Mouse (Mus musculus) testis, postnatal 10 days (tissue): ENCODE data around the gene Tbc1d10a.
A peak's percentile ranks its signal among the peaks of the same experiment; 100 is the strongest.

ENCODE experiments used
- DNase-seq: peaks from one replicate; pipeline ENCODE4 v3.0.0; 2021; ENCODE audit warnings: low spot score

The Tbc1d10a gene

DNA sequence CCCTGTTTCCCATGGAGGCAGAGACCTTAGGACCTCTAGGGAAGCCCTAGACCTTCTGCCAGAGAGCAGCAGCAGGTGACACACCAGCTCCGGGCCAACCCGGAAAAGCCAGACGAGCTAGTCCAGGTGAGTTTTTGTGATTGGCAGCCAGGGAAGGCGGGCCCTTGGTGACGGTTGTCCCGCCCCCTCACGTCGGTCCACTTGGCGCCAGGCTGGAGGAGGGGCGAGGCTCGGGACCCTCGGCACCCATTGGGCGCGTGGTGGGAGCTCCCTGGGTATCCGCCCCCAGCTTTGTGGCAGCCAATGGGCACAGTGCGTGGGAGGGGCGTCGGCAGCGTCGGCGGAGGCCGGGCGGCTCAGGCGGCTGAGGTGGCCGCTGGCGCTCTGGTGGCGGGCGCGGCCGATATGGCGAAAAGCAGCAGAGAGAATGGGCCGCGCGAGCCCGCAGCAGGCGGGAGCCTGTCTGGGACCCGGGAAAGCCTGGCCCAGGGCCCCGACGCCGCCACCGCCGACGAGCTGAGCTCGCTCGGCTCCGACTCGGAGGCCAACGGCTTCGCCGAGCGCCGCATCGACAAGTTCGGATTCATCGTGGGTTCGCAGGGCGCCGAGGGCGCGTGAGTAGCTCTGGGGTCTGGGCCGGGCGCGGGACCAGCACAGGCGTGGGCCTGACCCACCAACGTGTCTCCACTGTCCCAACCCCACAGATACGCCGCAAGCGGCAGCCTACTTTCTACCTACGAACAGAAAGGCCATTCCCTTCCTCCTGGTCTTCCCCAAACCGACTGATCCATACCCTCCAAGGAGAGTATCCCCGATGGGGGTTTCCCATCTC, at the start of gene Tbc1d10a:
Tbc1d10a (plus strand) TSS at position 304 of the 832 bp plus-strand sequence.
- peak; percentile 99 for DNase-seq

DNA sequence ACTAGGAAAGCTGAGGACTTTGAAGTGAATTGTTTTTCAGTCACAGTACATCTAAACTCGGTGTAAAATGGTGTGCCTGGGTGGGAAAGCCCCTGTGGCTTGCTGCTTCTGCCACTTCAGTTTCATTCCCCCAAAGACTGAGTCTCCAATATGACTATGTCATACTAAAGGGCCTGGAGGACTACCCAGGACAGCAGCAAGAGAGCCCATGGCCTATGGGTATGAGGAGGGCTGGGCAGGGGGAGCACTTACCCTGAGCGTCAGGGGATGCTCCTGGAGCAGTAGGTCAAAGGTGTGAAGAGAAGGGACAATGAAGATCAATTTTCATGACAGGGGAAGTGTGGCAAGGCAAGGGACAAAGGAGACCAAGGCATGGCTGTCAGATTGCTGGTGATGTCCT, 47.6 kb upstream of the Tbc1d10a start:
- no peak for DNase-seq

DNA sequence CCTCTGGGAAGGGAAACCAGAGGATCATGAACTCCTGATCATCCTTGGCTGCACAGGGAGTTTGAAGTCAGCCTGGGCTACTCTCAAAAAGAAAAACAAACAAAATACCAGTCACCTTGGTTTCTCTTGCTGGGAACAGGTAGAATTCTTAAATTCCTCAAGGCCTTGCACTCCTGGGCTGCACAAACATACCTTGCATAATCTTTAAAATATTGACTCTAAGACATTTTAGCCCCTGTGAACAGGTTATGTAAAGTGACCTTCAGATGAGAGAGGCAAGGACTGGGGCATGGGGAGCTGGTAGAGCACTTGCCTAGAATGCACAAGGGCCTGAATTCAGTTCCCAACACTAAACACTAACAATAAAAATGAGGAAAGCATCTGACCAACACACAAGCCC, 45.1 kb upstream of the Tbc1d10a start:
- DNase-seq, result no peak

DNA sequence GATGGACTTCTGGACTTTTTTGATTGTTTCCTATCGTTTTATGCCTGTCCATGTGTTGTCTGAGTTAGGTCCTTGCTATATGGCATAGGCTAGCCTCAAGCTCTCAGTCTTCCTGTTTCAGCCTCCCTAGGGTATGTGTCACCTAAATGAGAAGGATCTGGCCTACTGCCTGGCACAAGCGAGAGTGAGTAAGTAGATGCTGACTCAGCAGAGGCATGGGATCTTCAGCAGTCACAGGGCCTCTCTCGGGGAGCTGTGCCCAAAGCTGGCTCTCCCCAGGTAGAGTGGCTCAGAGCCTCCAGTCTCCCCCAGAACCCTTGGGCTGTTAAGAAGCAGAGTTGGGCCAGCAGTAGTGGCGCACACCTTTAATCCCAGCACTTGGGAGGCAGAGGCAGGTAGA, 44.2 kb upstream of the Tbc1d10a start:
- DNase-seq, result no peak

DNA sequence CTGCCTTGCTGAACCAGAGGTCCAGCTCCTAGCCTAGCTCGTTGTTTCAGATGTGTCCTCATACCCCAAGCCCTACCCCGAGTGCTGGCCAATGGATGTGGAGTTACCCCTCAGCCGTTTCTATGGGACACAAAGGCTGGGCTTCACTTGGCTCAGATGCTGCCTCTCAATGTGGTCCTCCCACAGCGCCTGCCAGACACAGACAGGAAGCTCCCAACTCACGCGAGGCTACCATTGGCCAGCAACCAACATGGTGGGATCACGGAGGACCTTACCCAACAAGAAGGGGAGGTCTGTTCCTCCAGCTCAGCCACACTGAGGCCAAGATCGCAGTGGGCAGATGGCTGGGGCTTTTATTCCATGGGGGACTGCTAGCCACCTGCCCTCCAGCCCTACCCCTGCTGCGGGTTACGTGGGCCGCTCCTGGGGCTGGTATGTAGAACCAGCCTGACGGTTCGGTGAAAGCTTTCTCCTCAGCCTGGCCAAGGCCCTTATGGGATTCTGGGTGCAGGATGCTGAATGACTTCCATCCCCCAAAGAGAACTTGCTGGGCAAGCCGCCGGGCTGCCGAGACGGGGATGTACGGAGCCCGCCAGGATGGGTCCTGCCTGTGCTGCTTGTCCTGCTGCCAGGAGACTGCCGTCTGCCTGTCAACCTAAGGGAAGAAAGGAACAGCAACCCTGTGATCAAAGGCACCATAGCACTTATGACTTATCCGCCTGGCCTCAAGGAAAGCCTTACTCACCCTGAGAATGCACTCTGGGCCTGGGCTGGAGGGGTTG, 43.1 kb upstream of the Tbc1d10a start:
- DNase-seq, result no peak

DNA sequence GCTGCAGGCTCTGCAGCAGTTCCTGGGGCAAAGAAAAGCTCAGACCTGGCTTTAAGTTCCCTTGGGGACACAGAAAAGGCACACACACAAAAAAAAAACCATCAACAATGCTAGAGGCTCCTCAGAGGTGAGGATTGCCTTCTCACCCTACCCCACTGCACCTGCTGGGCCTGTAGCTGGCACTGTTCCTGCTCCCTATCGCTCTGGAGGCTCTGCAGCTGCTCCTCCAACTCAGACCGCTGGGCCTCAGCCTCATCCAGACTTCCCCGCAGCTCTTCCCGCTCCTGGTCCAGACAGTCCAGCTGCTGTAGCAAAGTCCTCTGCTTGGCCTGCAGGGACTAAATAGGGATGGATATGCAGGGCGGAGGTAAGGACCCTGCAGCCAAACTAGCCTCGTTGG, 40.2 kb upstream of the Tbc1d10a start:
- no peak for DNase-seq

DNA sequence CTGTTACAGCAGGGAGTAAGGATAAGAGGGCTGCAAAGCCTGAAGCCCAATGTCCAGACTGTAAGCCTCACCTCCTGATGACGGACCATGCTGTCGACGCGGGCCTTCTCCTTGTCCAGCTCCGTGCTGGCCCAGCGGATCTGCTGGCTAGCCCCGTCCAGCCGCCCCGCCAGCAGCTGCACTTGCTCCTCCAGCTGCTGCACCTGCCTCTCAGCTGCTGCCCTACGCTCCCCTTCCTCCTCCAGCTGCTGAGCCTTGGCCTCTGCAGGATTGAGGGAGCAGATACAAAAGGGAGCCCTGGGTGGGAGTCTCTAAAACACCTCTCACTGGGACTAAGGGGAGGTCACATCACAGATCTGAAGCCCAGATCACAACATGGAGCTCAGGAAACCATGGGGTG, 39.5 kb upstream of the Tbc1d10a start:
- no peak for DNase-seq

DNA sequence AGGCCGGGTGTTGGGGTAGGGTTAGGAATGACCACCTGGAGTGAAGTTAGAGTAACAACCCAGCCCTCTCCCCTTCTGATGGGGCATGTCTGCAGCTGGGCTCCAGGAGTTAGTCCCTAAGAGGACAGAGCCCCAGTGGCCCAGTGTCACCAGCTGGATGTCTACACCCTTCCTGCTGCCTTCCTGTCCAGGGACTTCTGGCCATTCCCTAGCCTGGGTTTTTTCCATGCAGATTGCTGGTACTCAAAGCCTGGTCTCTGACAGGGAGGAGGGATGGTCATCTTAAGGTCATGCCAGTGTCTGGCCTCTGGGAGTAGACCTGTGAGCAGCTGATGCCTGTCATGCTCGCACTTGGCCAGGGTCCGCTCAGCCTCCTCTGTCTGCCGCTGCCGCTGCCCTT, 38.5 kb upstream of the Tbc1d10a start:
- DNase-seq, result no peak

DNA sequence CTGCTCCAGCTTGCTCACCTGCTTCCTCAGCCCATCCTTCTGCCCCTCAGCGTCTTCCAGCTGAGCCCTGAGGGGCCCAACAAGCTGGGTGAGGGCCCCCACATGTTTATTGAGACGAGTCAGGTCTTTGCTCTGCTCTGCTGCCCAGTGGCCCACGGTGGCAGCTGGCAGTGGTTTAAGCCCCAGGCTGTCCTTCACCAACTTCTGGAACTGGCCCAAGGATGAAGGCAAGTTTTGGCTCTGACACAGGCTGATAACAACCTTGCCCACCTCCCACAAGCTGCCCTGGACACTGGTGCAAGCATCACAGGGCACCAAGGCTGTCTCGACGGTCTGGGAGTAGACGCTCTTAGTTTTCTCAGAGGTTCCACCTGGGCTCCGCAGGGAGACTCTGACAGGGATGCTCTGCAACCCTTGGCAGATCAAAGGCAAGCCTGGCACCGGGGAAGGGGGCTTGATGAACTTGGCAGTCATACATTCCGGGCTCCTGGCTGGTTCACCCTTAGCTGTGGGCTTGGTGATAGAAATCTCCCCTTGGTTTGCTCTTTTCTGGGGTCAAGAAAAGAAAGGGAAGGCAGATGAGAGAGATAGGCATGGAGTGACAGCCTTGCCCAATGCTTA, 37.9 kb upstream of the Tbc1d10a start:
- DNase-seq, result no peak

DNA sequence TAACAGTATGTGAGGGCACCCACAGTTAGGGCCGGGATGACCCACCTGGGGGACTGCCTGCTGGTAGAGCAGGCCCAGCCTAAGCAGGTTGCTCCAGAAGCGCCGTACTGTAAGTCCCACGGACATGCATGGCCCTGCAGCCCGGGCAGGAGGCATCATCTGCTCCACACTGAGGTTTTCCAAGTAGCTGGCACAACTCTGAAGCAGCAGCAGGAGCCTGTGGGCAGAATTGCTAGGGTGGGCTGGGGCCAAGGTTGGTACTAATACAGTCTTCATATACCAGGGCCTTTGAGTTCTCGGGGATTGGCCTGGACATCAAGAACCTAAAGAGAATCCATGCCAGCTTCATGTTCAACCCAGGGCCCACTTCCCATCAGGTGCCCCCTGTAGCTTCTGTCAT, 36.7 kb upstream of the Tbc1d10a start:
- no peak for DNase-seq

DNA sequence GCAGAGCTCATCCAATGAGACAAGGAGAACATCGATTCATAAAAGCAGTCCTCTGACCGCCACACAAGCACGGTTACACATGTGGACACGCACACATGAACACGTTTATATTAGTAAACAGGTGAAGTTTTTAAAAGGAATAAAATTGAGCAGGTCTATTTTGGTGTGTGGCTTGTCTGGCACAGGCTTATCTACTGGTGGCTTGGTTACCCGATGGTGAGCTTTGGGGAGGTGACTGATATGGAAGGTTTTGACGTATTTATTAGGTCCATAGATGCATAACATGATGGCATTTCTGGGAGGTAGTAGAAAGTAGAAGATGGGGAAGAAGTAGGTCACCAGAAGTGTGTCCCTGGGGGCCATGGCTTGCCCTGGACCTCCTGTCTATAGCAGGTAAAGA, 32.9 kb upstream of the Tbc1d10a start:
- DNase-seq, result no peak

DNA sequence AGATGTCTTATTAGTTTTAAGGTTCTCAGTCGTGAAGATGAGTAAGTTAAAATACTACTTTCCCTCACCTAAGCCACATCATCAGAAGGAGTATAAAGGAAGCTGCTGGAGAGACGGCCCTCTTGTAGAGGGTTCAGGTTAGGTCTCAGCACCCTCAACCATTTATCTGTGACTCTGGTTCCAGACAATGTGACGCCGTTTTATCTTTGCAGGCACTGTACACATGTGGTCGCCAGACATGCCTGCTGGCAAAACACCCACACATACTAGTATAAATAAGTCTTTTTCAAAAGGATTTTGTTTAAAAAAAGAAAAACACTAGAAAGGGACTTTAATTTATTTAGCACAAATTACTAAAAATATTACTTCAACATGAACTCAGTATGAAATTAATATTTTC, 30.9 kb upstream of the Tbc1d10a start:
- no peak for DNase-seq

DNA sequence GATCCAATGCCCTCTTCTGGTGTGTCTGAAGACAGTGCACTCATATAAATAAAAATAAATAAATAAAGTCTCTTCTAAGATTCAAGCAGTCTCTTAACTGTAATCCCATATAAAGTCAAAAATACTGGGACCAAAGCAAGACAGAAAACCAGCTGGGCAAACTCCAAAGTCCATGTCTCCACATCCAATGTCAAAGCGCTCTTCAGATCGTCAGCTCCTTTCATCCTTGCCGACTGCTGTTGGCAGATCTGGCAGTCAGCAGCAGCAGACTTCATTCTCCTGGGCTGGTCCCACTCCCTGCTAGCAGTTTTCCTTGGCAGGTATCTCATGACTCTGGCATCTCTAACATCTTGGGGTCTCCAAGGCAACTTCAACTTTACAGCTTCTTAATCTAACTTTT, 27.9 kb upstream of the Tbc1d10a start:
- DNase-seq, result no peak

DNA sequence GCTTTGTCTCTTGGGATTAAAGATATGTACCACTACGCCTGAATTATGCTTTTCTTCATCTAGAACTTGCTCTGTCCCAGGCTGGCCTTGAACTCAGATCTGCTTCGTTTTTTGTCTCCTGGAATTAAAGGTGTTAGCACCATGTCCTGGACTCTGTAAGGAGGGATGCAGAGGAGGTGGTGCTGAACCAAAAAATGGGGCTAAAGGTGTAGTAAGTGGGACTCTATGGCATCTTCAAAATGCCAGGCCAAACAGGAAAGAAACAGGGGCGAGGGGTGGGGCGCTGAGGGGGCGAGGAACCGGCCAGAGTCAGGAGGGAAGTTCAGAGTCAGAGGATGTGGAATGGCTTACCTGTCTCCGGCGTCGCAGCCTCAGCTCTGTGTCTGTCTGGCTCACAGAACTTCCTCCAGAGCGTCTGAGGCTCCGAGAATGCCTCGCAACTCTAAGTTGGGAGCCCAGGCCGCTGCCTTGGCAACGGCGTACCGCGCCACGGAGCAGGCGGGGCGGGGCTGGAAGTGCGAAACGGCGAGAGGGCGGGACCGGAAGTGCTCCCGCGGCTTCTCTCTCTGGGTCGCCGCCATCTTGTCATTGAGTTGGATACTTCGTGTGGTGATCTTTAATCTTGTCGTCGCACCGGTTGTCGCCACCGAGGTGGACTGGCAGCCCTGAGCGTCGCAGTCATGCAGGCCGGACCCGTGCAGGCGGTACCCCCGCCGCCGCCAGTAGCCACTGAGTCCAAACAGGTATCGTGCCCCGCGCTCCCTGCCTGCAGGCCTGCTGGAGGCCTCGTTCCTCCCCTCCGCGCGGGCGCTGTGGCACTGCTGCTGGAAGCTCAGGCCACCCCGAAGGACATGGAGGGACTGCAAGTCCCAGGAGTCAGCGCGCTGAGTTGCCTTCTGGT, 26.5 kb upstream of the Tbc1d10a start, which contains the start of the genes Ccdc157 and Sf3a1:
Ccdc157 (minus strand) TSS at position 486 of the 901 bp plus-strand sequence.
Sf3a1 (plus strand) TSS at position 543 of the 901 bp plus-strand sequence.
- peak; percentile 97 for DNase-seq

DNA sequence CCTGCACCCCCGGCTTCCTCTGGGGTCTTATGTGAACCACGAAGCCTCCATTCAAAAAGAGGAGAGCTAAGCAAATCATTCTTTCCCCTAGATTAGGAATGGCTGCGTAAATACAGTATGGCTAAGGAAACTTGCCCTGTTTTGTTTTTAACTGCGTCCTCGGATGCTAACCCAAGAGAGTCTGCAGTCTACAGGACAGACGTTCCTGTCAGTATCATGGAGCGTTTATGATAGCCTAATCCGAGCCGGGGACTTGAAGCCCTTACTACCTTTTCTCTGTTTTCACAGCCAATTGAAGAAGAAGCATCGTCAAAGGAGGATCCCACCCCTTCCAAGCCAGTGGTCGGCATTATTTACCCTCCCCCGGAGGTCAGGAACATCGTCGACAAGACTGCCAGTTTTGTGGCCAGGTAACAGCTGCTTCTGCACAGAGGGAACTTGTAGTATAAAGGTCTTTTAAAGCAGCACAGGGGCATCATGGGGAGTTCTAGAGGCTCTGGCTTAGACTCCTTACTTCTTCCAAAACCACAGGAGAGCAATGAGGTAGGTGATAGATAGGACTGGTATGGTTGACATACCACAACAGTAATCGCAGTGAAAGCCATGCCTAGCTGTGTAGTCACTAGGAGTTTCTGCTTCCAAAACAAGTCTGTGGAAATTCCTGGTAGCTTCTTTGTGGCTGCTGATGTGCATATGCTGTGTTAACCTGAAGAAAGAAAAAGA, 25.7 kb upstream of the Tbc1d10a start:
- DNase-seq, result no peak

DNA sequence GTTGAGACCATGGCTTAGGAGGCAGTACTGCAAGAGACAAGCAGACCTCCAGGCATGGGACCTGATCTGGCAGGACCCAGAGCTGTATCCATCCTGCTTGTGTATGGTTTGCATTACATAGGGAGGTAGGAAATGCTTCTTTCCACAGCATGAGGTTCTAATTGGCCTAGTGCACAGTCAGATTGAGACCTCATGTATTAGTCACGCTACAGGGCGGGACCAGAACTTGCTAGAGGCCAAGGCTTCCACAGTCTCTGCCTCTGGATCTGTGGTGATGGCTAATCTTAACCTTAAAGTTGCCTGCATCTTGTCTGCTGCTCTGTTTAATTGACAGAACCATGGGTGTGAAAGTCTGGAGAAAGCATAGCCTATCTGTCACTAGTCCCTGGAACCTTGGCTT, 21.9 kb upstream of the Tbc1d10a start:
- no peak for DNase-seq

DNA sequence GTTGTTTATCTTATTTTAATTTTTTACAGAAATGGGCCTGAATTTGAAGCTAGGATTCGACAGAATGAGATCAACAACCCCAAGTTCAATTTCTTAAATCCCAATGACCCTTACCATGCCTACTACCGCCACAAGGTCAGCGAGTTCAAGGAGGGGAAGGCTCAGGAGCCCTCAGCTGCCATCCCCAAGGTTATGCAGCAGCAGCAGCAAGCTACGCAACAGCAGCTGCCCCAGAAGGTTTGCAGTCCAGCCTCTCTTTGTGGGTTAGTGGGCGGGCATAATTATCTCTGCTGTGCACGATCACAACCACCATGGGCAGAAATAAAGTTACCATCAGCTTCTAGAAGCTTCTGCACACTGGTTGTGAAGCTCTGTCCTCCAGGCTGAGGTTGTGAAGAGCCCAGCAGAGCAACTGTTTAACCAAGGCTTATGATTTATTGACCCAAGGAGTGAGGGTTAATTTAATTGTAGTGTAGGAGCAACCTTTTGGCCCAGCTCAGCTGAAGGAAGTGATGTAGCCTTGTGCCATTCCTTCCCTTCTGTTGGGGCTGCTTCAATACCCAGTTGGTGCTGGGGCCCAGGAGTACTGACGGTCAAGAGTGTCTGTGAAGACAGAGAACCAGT, 20.0 kb upstream of the Tbc1d10a start:
- DNase-seq, result no peak

DNA sequence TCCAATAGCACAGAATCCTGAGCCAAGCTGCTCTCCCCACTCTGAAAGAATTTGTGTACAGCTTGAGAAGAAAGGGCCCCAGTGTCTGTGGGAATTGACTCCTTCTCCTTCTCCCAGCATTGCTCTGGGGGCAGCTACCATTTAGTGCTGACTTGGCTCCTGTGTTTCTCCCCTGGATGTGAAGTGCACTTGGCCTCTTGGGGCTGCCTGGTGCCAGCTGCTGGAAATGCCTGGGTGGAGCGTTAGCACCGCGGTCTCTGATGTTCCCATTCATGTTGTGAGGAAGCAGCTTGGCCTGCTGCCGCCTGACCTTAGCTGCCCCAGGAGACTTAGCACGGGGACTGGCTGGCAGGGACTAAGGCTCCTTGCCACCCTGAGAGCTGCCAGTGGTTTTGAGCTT, 12.0 kb upstream of the Tbc1d10a start:
- no peak for DNase-seq

DNA sequence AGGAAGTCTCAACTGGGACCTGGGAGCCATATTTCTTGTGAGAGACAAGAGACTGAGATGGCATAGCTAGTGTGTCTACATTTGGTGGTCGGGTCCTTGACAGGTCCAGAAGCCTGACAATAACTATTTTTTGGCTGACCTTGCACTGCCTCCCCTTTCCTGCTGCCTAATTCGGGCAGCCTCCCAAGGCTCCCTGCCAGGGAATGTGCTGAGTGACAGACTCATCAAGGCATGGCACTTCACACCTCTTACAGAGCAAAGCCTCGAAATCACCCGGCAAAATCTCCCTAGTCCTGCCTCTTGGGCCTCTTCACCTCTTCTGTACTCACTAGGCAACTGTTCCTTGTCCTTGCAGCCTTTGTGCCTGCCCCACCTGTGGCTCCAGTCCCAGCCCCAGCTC, 8.9 kb upstream of the Tbc1d10a start:
- DNase-seq, result no peak

DNA sequence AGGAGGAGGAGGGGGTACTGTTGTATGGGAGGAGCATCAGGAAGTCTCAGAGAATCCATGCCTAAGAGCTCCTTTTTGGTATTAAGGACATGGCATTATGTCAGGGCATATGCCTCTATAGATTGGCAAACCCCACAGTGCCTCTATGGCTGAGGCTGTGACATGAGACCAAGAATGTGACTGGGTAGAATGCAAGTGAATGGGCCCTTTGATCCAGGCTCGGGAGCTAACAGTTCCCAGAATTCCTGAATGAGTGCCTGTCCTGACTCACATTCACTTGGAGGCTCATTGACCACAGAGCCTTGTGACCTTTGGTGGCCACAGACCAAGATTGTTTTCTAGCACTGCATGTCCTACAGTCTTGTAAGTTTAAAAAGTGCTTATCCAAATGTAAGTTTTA, 4.5 kb upstream of the Tbc1d10a start:
- no peak for DNase-seq

DNA sequence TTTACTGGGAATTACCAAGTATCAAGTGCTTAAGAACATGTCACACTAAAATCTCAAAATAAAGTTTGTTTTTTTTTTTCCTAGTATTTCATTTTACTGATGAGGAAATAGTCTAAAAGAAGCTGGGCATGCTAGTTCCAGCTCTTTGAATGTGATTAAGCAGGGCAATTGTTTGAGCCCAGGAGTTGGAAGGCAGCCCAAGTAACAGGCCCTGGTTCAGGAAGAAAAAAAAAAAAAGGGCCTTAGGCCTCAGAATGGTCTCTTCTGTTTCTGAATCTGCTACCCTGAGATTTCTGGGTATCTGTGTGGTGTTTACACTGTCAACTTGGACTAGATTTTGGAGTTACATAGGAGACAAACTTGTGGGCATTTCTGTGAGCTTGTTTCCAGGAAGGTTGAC, 3.1 kb upstream of the Tbc1d10a start:
- no peak for DNase-seq
